Mouse (Mus musculus): ENCODE measurements around the gene Gpr87.

DNA sequence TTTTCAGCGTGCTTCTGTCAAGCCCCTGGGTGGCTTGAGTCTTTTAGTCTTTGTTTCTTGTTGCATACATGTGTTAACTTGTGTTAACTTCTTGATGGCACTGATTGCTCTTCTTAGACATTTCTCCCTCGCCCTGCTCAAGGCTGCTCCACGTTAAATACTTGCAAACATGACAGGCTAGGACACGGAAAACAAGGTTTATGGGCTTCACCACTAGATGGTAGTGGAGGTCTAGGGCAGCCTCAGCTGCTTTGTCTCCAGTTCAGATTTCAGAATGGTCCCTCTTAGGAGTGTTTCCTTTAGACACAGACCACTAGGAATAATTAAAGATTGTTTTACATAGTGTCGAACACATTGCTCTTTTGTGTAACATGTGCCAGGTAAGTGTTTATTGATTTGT, 19.7 kb downstream of the Gpr87 start:
- peak; percentile 83 for TF ChIP-seq CTCF (IDR thresholded peaks at IDR 0.05)
- TF ChIP-seq POLR2A (IDR thresholded peaks at IDR 0.05; ENCODE audit: insufficient read depth, low read depth, low read length): no peak

Data from heart, adult 2 months (tissue).